Mouse (Mus musculus) embryonic facial prominence, embryonic 12.5 days (tissue): ENCODE results near the gene Sh3glb2. TPM values are rescaled to one million over a fixed set of nuclear protein-coding genes. Genes with fewer than 3 reads are reported as not detected.

Experiments used
- ATAC-seq: fragments of 200-750 bp; cut with Nextera tagmentation; 2 replicates; pipeline ENCODE4 v1.8.0; 2017; ENCODE audit not compliant: insufficient number of reproducible peaks, insufficient read depth, low FRiP score, low TSS enrichment
- H3K27ac ChIP-seq: fragments of 300-500 bp; sonication (generic); 2 replicates; pipeline ENCODE4 v1.5.1; 2016; ENCODE audit warnings: mild to moderate bottlenecking
- H3K27me3 ChIP-seq: fragments of 300-500 bp; sonication (generic); 2 replicates; pipeline ENCODE4 v1.6.1; 2016; ENCODE audit warnings: mild to moderate bottlenecking, moderate library complexity
- H3K36me3 ChIP-seq: fragments of 300-500 bp; sonication (generic); 2 replicates; pipeline ENCODE4 v1.6.1; 2016; ENCODE audit warnings: mild to moderate bottlenecking
- H3K4me1 ChIP-seq: fragments of 300-500 bp; sonication (generic); 2 replicates; pipeline ENCODE4 v1.6.1; 2016
- H3K4me2 ChIP-seq: fragments of 300-500 bp; sonication (generic); replicated peaks from 2 replicates; pipeline ENCODE4 v1.6.1; 2016; ENCODE audit warnings: mild to moderate bottlenecking, moderate library complexity
- H3K4me3 ChIP-seq: fragments of 300-500 bp; sonication (generic); 2 replicates; pipeline ENCODE4 v1.5.1; 2016; ENCODE audit warnings: mild to moderate bottlenecking
- H3K9ac ChIP-seq: fragments of 300-500 bp; sonication (generic); 2 replicates; pipeline ENCODE4 v1.6.1; 2016; ENCODE audit warnings: mild to moderate bottlenecking, moderate library complexity
- H3K9me3 ChIP-seq: fragments of 300-500 bp; sonication (generic); 2 replicates; pipeline ENCODE4 v1.6.1; 2016; ENCODE audit warnings: mild to moderate bottlenecking, moderate library complexity
- WGBS: fragments of 180-500 bp; shearing (Covaris S2); methylation state at CpG from one replicate; pipeline ENCODE4 v1.1.7; 2016; 5-methylcytosine and 5-hydroxymethylcytosine counted together
- polyA plus RNA-seq: library from polyadenylated mRNA; unstranded; fragments of >200 nt; fragmentation: Nextera tagmentation; extraction: Ambion mirVana; gene quantifications from 2 replicates; pipeline ENCODE4 v1.2.1, GENCODE M21; 2016

Gene Sh3glb2
- polyA plus RNA-seq, 1 experiment from 2014 or later = 89.7 TPM

DNA sequence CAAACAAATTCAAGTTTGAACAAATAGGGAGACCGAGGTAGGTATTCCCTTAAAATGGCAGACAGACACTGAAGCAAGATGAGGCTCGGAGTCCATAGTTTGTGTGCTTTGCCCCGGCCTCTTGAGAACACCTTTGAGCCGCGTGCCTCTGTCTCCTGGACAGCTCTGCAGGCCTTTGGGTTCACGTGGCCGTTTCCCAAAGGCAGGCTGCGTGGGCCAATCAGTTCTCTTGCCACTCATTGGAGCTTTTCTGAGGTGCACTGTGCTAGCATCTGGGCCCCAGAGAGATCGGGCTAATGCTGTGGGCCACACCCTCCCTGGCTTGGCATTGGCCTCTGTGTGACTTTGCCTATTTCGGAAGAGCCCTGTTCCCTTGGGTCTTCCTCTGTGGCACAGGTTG lies 16.8 kb upstream of the Sh3glb2 start:
- Histone ChIP-seq H3K27ac (no peak overlapping the region), H3K4me3 (no peak overlapping the region), H3K9ac (no peak overlapping the region), H3K9me3 (no peaks in the 10 kb centered on the region), H3K4me2 (no peak overlapping the region), H3K27me3 (no peaks in the 10 kb centered on the region), H3K4me1 (no peaks in the 10 kb centered on the region), H3K36me3 (peaks cover 91% of the 10 kb centered on the region)
- no peak for ATAC-seq
- 88% methylated on average over 10 of the region's 10 CpGs for WGBS

DNA sequence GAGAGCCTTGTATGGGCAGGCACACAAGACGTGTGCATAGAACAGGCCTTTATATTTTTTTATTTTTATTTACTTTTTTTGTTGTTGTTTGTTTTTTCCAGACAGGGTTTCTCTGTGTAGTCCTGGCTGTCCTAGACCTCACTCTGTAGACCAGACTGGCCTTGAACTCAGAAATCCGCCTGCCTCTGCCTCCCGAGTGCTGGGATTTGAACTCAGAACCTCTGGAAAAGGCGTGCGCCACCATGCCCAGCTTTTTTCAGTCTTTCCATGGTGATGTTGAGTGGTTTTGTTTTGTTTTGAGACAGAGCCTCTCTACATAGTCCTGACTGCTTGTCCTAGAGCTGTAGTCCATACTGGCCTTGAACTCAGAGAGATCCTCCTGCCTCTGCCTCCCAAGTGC lies 13.6 kb upstream of the Sh3glb2 start:
- Histone ChIP-seq H3K9me3 (no peaks in the 10 kb centered on the region), H3K36me3 (peaks cover 92% of the 10 kb centered on the region), H3K4me1 (no peaks in the 10 kb centered on the region), H3K4me2 (no peak overlapping the region), H3K27me3 (no peaks in the 10 kb centered on the region), H3K4me3 (no peak overlapping the region), H3K9ac (no peak overlapping the region), H3K27ac (no peak overlapping the region)
- no peak for ATAC-seq
- WGBS = 96% methylated on average over 5 of the region's 5 CpGs

DNA sequence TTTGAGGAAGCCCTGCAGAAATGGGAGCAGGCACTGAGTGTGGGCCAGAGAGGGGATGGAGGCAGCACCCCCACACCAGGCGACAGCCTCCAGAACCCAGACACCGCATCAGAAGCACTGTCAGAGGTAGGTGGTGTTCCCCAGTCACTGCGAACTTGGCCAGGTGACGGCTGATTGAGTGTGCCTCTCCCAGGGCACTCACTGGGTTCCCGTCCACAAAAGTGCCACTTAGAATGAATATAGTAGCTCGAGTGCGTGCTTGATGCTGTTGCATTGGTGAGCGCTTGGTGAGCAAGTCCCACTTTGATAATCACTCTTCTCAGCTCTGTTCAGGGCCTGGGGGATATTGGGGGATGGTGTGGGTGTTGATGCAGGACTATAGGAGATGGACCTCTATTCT lies 12.4 kb upstream of the Sh3glb2 start:
- ATAC-seq = no peak
- no peaks in the 10 kb centered on the region for H3K27me3 ChIP-seq
- no peaks in the 10 kb centered on the region for H3K9me3 ChIP-seq
- H3K4me1 ChIP-seq = no peaks in the 10 kb centered on the region
- H3K4me2 ChIP-seq = no peak overlapping the region
- no peak overlapping the region for H3K9ac ChIP-seq
- no peak overlapping the region for H3K4me3 ChIP-seq
- WGBS = 92% methylated on average over 8 of the region's 8 CpGs
- no peak overlapping the region for H3K27ac ChIP-seq
- peaks cover 85% of the 10 kb centered on the region for H3K36me3 ChIP-seq

DNA sequence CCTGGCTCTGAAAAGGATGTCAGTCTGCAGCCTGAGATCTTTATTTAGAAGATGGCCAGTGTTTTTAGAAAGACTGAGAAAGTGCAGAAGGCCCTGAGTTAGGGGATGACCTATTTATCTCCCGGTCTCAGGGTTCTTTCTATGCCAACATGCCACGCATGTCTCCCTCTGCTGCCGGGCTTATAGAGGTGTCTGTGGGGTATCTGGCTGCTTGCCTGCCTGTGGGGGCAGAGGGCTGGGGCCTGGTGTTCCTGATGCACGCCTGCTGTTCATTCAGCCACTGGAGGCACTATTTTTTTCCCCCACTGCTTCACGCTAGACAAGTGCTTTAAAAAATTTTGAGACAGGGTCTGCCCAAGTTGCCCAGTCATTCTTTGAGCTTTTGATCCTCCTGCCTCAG lies 7.1 kb upstream of the Sh3glb2 start:
- 81% methylated on average over 5 of the region's 5 CpGs for WGBS
- Histone ChIP-seq H3K4me2 (no peak overlapping the region), H3K9me3 (no peaks in the 10 kb centered on the region), H3K36me3 (peaks cover 39% of the 10 kb centered on the region), H3K9ac (no peak overlapping the region), H3K27me3 (no peaks in the 10 kb centered on the region), H3K4me3 (no peak overlapping the region), H3K4me1 (peaks cover 11% of the 10 kb centered on the region), H3K27ac (no peak overlapping the region)
- ATAC-seq = no peak

DNA sequence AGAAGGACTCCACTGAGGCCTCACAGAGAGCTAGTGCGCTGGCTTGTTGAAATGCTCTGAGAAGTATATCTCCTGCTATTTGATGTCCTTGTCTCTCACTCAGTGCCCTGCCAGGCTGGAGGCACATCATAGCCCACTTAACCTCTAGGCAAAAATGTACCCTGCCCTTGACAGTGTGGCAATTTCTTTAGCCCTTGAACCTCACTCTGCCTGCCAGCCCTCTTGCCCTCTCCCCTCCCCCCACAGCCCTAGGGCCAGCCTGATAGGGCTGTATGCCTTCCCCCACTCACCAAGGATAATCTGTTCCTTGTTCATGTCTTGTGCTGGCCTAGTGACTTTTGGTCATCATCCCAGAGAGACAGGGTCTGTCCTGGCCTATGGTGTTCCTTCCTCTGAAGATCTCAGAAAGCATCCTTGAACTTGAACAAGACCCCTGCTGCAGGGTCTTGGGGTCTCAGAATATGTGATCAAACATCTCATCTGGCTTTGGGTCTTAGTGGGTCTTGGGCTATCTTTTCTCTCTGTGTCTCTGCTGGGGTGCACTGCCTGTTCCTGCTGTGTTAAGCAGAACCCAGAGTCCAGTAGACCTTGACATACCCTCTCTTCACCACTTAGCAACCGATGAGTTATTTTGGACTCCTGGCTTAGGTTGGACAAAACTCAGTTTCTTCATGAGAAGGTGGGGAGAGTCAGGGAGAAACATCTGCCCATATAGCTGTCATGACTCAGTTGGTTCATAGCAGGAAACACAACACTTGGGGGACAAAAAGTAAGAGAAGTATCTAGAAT lies 6.3 kb upstream of the Sh3glb2 start:
- ATAC-seq = no peak
- peak overlapping the region; percentile 87 for H3K4me2 ChIP-seq
- no peaks in the 10 kb centered on the region for H3K27me3 ChIP-seq
- H3K9ac ChIP-seq = peak overlapping the region; percentile 88
- H3K4me1 ChIP-seq = peaks cover 11% of the 10 kb centered on the region
- H3K4me3 ChIP-seq = peak overlapping the region; percentile 92
- 84% methylated on average over 2 of the region's 2 CpGs for WGBS
- no peak overlapping the region for H3K27ac ChIP-seq
- no peaks in the 10 kb centered on the region for H3K9me3 ChIP-seq
- peaks cover 31% of the 10 kb centered on the region for H3K36me3 ChIP-seq

DNA sequence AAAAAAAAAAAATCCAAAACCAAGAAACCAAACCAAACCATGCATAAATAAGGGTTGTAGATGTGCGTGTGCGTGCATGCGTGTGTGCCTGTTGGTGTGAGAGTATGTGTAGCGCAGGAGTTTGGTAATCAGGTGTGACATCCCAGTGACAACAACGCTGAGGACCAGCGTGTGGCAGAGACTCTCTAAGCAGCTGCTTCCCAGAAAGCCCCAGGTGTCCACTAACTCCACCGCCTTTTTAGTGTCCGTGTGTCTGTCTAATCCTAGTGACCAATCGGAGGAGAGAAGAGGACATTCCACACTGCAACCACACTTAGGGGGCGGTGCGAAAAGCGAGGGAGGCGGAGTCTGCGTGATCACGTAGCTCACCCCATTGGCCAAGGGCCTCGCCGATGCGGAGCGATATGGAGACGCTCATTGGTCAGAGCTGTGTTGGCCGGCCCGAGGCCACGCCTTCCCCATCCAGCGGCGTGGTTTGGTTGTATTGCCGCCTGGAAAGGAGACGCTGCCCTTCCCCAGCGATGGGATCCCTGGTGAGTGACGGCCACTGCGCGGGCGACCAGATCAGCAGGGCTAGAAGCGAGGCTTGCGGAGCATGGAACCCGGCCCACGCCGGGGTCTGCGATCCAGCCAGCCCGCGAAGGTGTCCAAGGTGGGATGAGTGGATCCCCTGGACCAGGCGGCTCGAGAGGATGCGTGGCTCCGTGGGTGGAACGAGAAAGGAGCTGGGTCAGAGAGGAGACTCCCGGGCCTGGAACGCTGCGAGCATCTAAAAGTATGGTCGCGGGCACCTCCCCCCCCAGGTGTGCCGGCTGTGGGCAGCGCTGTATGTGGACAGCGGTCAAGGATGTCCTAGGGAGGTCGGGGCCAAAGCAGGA lies 4.9 kb upstream of the Sh3glb2 start, which contains the start of gene Miga2:
TSS of gene Miga2 (plus strand) at position 461 of the 878 bp plus-strand sequence.
- no peaks in the 10 kb centered on the region for H3K9me3 ChIP-seq
- peak; percentile 98 for ATAC-seq
- H3K27me3 ChIP-seq = no peaks in the 10 kb centered on the region
- H3K27ac ChIP-seq = peak within 1 kb of the TSS; percentile 76
- H3K4me1 ChIP-seq = peaks cover 11% of the 10 kb centered on the region
- peaks cover 17% of the 10 kb centered on the region for H3K36me3 ChIP-seq
- peak within 1 kb of the TSS; percentile 87 for H3K4me2 ChIP-seq
- H3K9ac ChIP-seq = peak within 1 kb of the TSS; percentile 88
- under 1% methylated on average over 54 of the region's 54 CpGs for WGBS
- peak within 1 kb of the TSS; percentile 92 for H3K4me3 ChIP-seq

DNA sequence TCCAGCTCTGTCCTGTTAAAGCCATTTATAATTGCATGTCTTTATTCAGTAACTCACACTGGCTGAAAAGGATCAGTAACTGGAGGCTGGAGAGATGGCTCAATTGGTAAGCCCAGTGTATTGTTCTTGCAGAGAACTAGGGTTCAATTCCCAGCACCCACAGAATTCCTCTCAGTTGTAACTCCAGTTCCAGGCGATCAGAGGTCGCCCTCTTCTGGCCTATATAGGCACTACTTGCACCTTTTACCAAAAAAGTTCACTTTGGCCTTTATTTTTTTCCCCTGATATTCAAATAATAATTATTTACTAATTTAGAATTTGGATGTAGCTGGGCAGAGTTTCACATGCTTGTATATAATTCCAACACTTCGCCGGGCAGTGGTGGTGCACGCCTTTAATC lies 3.7 kb upstream of the Sh3glb2 start:
- peaks cover 5% of the 10 kb centered on the region for H3K36me3 ChIP-seq
- WGBS = 72% methylated on average over 5 of the region's 5 CpGs
- no peak overlapping the region for H3K27ac ChIP-seq
- H3K4me2 ChIP-seq = no peak overlapping the region
- peaks cover 20% of the 10 kb centered on the region for H3K4me1 ChIP-seq
- no peak overlapping the region for H3K9ac ChIP-seq
- no peak for ATAC-seq
- no peak overlapping the region for H3K4me3 ChIP-seq
- H3K27me3 ChIP-seq = no peaks in the 10 kb centered on the region
- no peaks in the 10 kb centered on the region for H3K9me3 ChIP-seq

DNA sequence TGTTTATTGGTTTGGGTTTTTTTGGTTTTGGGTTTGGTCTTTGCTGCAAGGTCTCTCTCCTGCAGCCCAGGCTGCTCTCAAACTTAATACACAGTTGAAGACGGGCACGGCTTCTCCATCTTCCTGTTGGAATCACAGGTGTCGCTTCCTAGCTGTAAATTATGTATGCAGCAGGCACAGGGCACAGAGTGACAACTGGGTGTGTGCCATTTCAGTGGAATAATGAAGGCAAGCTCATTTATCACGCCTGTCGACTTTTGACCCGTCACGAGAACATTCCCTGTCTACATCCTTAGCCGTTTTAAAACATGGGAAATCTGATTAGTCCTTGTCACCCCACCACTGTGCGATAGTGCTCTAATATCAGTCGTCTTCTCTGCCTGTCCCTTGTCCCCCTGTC lies 1.5 kb upstream of the Sh3glb2 start:
- H3K27ac ChIP-seq = no peak overlapping the region
- H3K4me3 ChIP-seq = no peak overlapping the region
- no peaks in the 10 kb centered on the region for H3K27me3 ChIP-seq
- no peaks in the 10 kb centered on the region for H3K36me3 ChIP-seq
- peaks cover 33% of the 10 kb centered on the region for H3K4me1 ChIP-seq
- ATAC-seq = no peak
- H3K9me3 ChIP-seq = no peaks in the 10 kb centered on the region
- H3K4me2 ChIP-seq = no peak overlapping the region
- 75% methylated on average over 10 of the region's 10 CpGs for WGBS
- no peak overlapping the region for H3K9ac ChIP-seq

DNA sequence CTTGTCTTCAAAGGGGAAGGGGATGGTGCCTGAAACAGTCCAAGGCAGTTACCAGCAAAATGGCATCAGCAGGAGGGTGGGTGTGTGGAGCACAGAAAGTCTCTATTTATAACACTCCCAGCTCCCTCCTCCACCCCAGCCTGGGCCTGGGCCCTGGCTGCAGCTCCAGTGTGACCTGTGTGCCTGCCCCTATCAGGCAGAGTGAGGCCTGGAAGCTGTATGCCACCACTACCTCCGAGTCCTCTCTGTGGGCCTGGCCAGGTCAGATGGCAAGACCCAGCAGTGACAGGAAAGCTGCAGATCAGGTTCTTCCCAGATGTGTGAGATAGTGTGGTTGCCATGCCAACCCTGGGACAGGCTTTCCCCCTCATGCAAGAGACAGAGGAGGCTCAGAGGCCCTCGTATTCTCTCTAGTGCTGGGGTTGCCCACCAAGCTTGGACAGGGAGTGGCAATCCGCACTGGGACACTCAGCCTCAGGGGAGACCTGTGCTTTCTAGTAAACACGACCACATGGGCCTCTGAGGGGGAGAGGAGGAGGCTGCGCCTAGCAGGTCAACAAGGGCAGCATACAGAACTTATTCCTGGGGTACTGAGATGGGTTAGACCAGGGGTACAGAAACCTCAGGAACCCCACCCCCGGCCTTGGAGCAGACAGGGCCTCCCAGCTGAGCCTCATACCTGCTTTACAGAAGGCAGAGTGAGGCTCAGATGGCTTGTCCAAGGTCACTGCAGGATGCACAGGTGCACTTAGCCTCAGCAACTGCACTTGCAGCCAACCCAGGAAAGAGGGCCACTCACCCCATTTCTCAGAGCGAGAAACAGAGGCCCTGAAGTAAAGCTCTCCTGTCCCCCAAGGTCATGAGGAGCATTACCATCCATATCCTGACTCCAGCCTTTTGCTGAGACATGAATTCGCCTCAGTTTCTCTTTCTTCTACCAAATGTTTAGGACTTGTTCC lies 1.3 kb downstream of the Sh3glb2 start:
- Histone ChIP-seq H3K36me3 (peaks cover 17% of the 10 kb centered on the region), H3K4me1 (peaks cover 23% of the 10 kb centered on the region), H3K4me2 (peak overlapping the region; percentile 93), H3K9ac (peak overlapping the region; percentile 87), H3K4me3 (peak overlapping the region; percentile 79), H3K9me3 (no peaks in the 10 kb centered on the region), H3K27me3 (no peaks in the 10 kb centered on the region), H3K27ac (0 out of 2 replicates have a peak overlapping the region, but pooled peaks have one; percentile 65)
- no peak for ATAC-seq
- WGBS = 43% methylated on average over 8 of the region's 8 CpGs

DNA sequence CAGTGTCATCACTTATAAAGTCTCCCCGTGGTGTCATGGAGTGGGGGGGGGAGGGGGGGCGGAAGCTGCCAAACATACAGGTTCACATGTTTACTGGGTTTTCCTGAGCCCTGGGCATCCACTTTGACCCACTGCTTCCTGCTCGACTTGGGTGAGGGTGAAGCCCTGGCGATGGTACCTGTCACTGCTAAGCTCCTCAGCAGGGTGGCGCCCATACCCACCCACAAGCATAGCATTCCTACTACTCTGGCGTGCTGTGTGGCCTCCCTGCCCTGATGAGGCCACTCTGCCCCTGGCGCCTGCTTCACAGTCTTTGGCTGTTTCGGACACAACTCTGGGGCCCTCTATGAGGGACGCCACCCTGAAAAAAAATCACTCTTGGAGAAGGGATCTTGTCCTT lies 2.2 kb downstream of the Sh3glb2 start:
- H3K27me3 ChIP-seq = no peaks in the 10 kb centered on the region
- ATAC-seq = no peak
- no peak overlapping the region for H3K4me2 ChIP-seq
- H3K9ac ChIP-seq = 0 out of 2 replicates have a peak overlapping the region, but pooled peaks have one; percentile 87
- no peak overlapping the region for H3K27ac ChIP-seq
- H3K36me3 ChIP-seq = peaks cover 21% of the 10 kb centered on the region
- 60% methylated on average over 9 of the region's 9 CpGs for WGBS
- peaks cover 23% of the 10 kb centered on the region for H3K4me1 ChIP-seq
- no peaks in the 10 kb centered on the region for H3K9me3 ChIP-seq
- H3K4me3 ChIP-seq = no peak overlapping the region

DNA sequence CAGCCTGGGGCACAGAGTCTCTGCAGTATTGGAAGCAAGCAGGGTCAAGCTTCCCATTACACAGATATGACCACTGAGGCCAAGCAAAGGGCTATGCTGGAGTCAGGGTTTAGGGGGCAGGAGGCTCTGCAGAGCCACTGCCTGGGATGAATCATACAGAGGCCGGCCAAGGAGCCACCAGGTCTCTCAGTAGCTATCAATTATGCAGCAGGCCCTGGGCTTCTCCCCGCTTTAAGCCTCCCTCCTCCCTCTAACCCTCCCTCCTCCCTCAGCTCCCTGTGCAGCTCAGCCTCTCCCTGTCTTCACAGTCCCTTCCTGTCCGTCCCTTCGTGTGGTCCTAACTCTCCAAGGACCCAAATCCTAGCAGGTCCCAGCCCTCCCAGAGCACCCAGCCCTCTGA lies 2.9 kb downstream of the Sh3glb2 start:
- Histone ChIP-seq H3K4me1 (peaks cover 23% of the 10 kb centered on the region), H3K9me3 (no peaks in the 10 kb centered on the region), H3K36me3 (peaks cover 21% of the 10 kb centered on the region), H3K4me3 (no peak overlapping the region), H3K4me2 (no peak overlapping the region), H3K27ac (no peak overlapping the region), H3K9ac (peak overlapping the region; percentile 7; the same call in 1 of the 2 replicates), H3K27me3 (no peaks in the 10 kb centered on the region)
- 59% methylated on average over 4 of the region's 4 CpGs for WGBS
- ATAC-seq = no peak
